Mouse (Mus musculus) C2C12 (cell line): Measurements from ENCODE around the gene Stag2.

ENCODE experiments used
- CTCF ChIP-seq: IDR thresholded peaks from one replicate; pipeline ENCODE4 v1.5.1; 2011; ENCODE audit not compliant: control insufficient read depth, insufficient read depth, insufficient read length
- MAX ChIP-seq: IDR thresholded peaks from one replicate; pipeline ENCODE4 v1.6.1; 2011; ENCODE audit warnings: mild to moderate bottlenecking, control low read depth
- MYOG ChIP-seq: IDR thresholded peaks from one replicate; pipeline ENCODE4 v1.6.1; 2011; ENCODE audit not compliant: control insufficient read depth, insufficient read length; ENCODE audit errors: extremely low read depth
- USF1 ChIP-seq: IDR thresholded peaks from one replicate; pipeline ENCODE4 v1.6.1; 2011; ENCODE audit warnings: low read depth, mild to moderate bottlenecking, control low read depth, moderate library complexity

DNA sequence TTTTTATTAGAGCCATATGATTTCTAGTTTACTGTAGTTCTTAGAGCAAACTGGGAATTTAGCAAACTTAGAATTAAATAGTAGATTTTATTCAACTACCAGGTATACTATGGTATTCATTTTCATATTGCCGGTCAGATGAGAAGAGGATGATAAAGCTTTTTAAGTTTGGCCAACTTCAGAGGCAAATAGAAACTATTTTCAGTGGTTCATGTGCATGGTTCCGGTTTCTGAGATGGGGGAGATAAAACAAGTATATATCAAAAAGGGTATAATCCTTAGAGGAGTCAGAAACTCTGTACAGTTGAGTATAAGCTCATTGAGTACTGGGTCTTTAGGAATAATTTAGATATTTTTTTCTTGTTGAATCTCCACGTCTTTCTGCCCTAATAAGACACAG lies 45.5 kb downstream of the Stag2 start:
- no peak for TF ChIP-seq CTCF
- no peak for TF ChIP-seq MYOG
- no peak for TF ChIP-seq USF1
- TF ChIP-seq MAX = no peak
